Comparison of ENCODE assay signal across 18 mouse cellular contexts in the genomic region with DNA sequence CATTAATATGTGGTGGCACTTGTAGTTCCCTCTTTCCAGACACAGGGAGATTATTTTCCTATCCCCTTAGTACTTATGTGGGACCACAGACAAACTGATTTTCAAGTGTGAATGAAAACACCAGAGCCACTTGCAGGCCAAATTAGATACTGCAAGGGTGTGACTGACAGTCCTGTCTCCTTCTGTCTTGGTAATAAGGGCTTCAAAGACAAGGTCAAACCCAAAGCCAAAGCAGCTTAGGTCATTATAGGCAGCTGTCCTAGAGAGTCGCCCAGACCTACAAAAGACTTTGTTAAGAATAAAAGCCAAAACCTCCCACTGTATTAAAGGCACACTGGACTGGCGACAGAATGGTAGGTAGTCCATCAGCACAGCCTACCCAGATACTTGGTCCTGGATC. TPM values are rescaled to one million over a fixed set of nuclear protein-coding genes. Genes with fewer than 3 reads are reported as not detected.
DNase-seq lines count a peak whose midpoint lies in the region; ATAC-seq lines count a peak whose summit lies in the region.
"Had no signal": no experiment of that assay in that cellular context is flagged by ENCODE, and none has a peak within 500 bp of the region (broad histone marks: within the 10 kb centered on the region; RNA-seq: fewer than 3 reads in every experiment).

No protein-coding gene starts in this region.

- no peak overlapping the region for H3K4me3 ChIP-seq in heart, embryonic 13.5 days
- H3K4me3 ChIP-seq in heart, embryonic 16.5 days (ENCODE audit: low read length) = no peak overlapping the region
- H3K4me3 ChIP-seq in heart, embryonic 12.5 days = no peak overlapping the region
- H3K4me3 ChIP-seq: embryonic facial prominence, embryonic 12.5 days; embryonic facial prominence, embryonic 15.5 days; forebrain, embryonic 15.5 days; heart, adult 2 months; heart, embryonic 10.5 days; hindbrain, embryonic 12.5 days; hindbrain, embryonic 15.5 days had no signal

- H3K27me3 ChIP-seq in heart, embryonic 13.5 days (replicated peaks) = no peaks in the 10 kb centered on the region
- H3K27me3 ChIP-seq in heart, embryonic 16.5 days (ENCODE audit: control insufficient read depth, insufficient read depth, low read length) = no peaks in the 10 kb centered on the region
- H3K27me3 ChIP-seq in heart, embryonic 12.5 days (replicated peaks) = no peaks in the 10 kb centered on the region
- H3K27me3 ChIP-seq: CH12.LX; embryonic facial prominence, embryonic 12.5 days; embryonic facial prominence, embryonic 15.5 days; forebrain, embryonic 15.5 days; hindbrain, embryonic 12.5 days; hindbrain, embryonic 15.5 days had no signal

- DNase-seq in heart, postnatal 14 days = no peak
- DNase-seq in retina, postnatal 1 day = peak; percentile 32
- no peak for DNase-seq in retina, embryonic 14.5 days (ENCODE audit: low spot score)
- DNase-seq: cerebellum, adult 9-11 months; gastrocnemius, postnatal 36 days; heart, adult 2 months had no signal

- peak overlapping the region; percentile 14; the same call in 1 of the 2 replicates for H3K9ac ChIP-seq in heart, embryonic 13.5 days
- 0 out of 2 replicates have a peak overlapping the region, but pooled peaks have one; percentile 25 for H3K9ac ChIP-seq in heart, embryonic 16.5 days (ENCODE audit: low read length)
- no peak overlapping the region for H3K9ac ChIP-seq in heart, embryonic 12.5 days
- H3K9ac ChIP-seq: embryonic facial prominence, embryonic 12.5 days; embryonic facial prominence, embryonic 15.5 days; forebrain, embryonic 15.5 days; hindbrain, embryonic 12.5 days; hindbrain, embryonic 15.5 days had no signal

- H3K27ac ChIP-seq in heart, embryonic 13.5 days (replicated peaks) = no peak overlapping the region
- H3K27ac ChIP-seq in heart, embryonic 16.5 days (ENCODE audit: low read length) = peak overlapping the region; percentile 51; the same call in 1 of the 2 replicates
- H3K27ac ChIP-seq in heart, embryonic 12.5 days (ENCODE audit: poor library complexity, severe bottlenecking) = no peak overlapping the region; the same call in 1 of the 2 replicates
- H3K27ac ChIP-seq: embryonic facial prominence, embryonic 12.5 days; embryonic facial prominence, embryonic 15.5 days; forebrain, embryonic 15.5 days; heart, adult 2 months; heart, embryonic 10.5 days; hindbrain, embryonic 12.5 days; hindbrain, embryonic 15.5 days had no signal

- WGBS in heart, embryonic 13.5 days = 72% methylated on average over 2 of the region's 2 CpGs
- WGBS in heart, embryonic 16.5 days = 60% methylated on average over 2 of the region's 2 CpGs
- WGBS in heart, embryonic 12.5 days = 62% methylated on average over 2 of the region's 2 CpGs

- peaks cover 20% of the 10 kb centered on the region for H3K4me1 ChIP-seq in heart, embryonic 13.5 days
- H3K4me1 ChIP-seq in heart, embryonic 16.5 days (ENCODE audit: control insufficient read depth, insufficient read depth, low read length) = peaks cover 7% of the 10 kb centered on the region
- H3K4me1 ChIP-seq in heart, embryonic 12.5 days (replicated peaks) = peaks cover 11% of the 10 kb centered on the region
- H3K4me1 ChIP-seq: forebrain, embryonic 15.5 days; heart, embryonic 10.5 days; hindbrain, embryonic 12.5 days had no signal

- intact Hi-C loops in heart, postnatal 14 days (cut with DNase I) = loop anchor here (1.0 kb wide), 1 partner anchor 71 kb away; no protein-coding TSS in a partner anchor

- peaks cover 29% of the 10 kb centered on the region for H3K36me3 ChIP-seq in heart, embryonic 13.5 days
- H3K36me3 ChIP-seq in heart, embryonic 16.5 days (ENCODE audit: control insufficient read depth, insufficient read depth) = peaks cover 15% of the 10 kb centered on the region
- H3K36me3 ChIP-seq in heart, embryonic 12.5 days = peaks cover 19% of the 10 kb centered on the region
- H3K36me3 ChIP-seq: heart, embryonic 10.5 days had no signal

- no peak for ATAC-seq in heart, embryonic 13.5 days (ENCODE audit: extremely low read depth, insufficient number of reproducible peaks, low FRiP score, low TSS enrichment)
- ATAC-seq in heart, embryonic 16.5 days (replicated peaks; ENCODE audit: extremely low read depth, insufficient read depth, low FRiP score) = no peak
- ATAC-seq in heart, embryonic 12.5 days (ENCODE audit: insufficient number of reproducible peaks, low FRiP score) = no peak
- ATAC-seq in megakaryocyte progenitor cell, adult 5-6 weeks (replicated peaks; ENCODE audit: poor library complexity) = no peak
- ATAC-seq: intestine, postnatal 0 days had no signal

- H3K9me3 ChIP-seq in heart, embryonic 13.5 days = no peaks in the 10 kb centered on the region
- H3K9me3 ChIP-seq in heart, embryonic 16.5 days (replicated peaks; ENCODE audit: control insufficient read depth, low read length) = no peaks in the 10 kb centered on the region
- H3K9me3 ChIP-seq in heart, embryonic 12.5 days (replicated peaks) = no peaks in the 10 kb centered on the region
- H3K9me3 ChIP-seq: embryonic facial prominence, embryonic 12.5 days; embryonic facial prominence, embryonic 15.5 days; forebrain, embryonic 15.5 days; heart, embryonic 10.5 days; hindbrain, embryonic 12.5 days; hindbrain, embryonic 15.5 days had no signal

- no peak overlapping the region for H3K4me2 ChIP-seq in heart, embryonic 13.5 days
- no peak overlapping the region for H3K4me2 ChIP-seq in heart, embryonic 16.5 days (ENCODE audit: low read depth, low read length)
- H3K4me2 ChIP-seq in heart, embryonic 12.5 days = no peak overlapping the region
- H3K4me2 ChIP-seq: embryonic facial prominence, embryonic 12.5 days; embryonic facial prominence, embryonic 15.5 days; forebrain, embryonic 15.5 days; hindbrain, embryonic 12.5 days; hindbrain, embryonic 15.5 days had no signal

RNA-seq across cellular contexts. Expression of a gene that starts 30.6 kb away (rescaled TPM):
- 51.2 and 54.2 TPM in 2 replicates for polyA plus RNA-seq in heart, embryonic 13.5 days (2015; fragmentation: Nextera tagmentation; extraction: Ambion mirVana)
- 100 to 1,000 TPM; 106 to 109 TPM for total RNA-seq in heart, postnatal 14 days (2021)
- 58.2 and 61.7 TPM in 2 replicates for polyA plus RNA-seq in heart, embryonic 16.5 days (2015; fragmentation: Nextera tagmentation; extraction: Ambion mirVana)
- 43.4 and 47.8 TPM in 2 replicates for polyA plus RNA-seq in heart, embryonic 12.5 days (2016; fragmentation: Nextera tagmentation; extraction: Ambion mirVana)
- 9.6 and 10.4 TPM in 2 replicates for total RNA-seq in megakaryocyte progenitor cell, adult 5-6 weeks (2015)
- 5.6 and 12.3 TPM in 2 replicates for total RNA-seq in megakaryocyte progenitor cell, adult 5-6 weeks (2017)
